Mouse (Mus musculus) bone marrow macrophage, adult 2 months (primary cell): ENCODE results near the gene Irs3. TPM values are rescaled to one million over a fixed set of nuclear protein-coding genes. Genes with fewer than 3 reads are reported as not detected.
"Not testable (repeated sequence)": the region's sequence is repeated elsewhere in the genome, so short reads cannot be mapped to it uniquely, and the experiment has no call there.

ENCODE experiments used
- H3K27ac ChIP-seq: 2 replicates; pipeline ENCODE4 v1.5.1; 2012; ENCODE audit warnings: low read depth, low read length; ENCODE audit not compliant: insufficient read depth
- H3K4me1 ChIP-seq: 2 replicates; pipeline ENCODE4 v1.6.1; 2012; ENCODE audit warnings: low read length; ENCODE audit not compliant: control insufficient read depth, insufficient read depth
- H3K4me3 ChIP-seq: 2 replicates; pipeline ENCODE4 v1.5.1; 2012; ENCODE audit warnings: mild to moderate bottlenecking, low read length, moderate library complexity; ENCODE audit not compliant: insufficient read depth
- CTCF ChIP-seq: IDR thresholded peaks from 2 replicates; pipeline ENCODE4 v1.5.1; 2012; ENCODE audit warnings: low read depth, mild to moderate bottlenecking, low read length, moderate library complexity
- POLR2A ChIP-seq: IDR thresholded peaks from 2 replicates; pipeline ENCODE4 v1.6.1; 2012; ENCODE audit warnings: mild to moderate bottlenecking, low read depth, low read length, borderline replicate concordance
- polyA plus RNA-seq: library from polyadenylated mRNA; stranded (reverse); fragments of >200 nt; gene quantifications from 2 replicates; pipeline ENCODE4 v1.2.4, GENCODE M21; 2012; ENCODE audit not compliant: missing spikeins, insufficient read depth, insufficient read length

Irs3 gene
- polyA plus RNA-seq, 1 experiment, result not detected

DNA sequence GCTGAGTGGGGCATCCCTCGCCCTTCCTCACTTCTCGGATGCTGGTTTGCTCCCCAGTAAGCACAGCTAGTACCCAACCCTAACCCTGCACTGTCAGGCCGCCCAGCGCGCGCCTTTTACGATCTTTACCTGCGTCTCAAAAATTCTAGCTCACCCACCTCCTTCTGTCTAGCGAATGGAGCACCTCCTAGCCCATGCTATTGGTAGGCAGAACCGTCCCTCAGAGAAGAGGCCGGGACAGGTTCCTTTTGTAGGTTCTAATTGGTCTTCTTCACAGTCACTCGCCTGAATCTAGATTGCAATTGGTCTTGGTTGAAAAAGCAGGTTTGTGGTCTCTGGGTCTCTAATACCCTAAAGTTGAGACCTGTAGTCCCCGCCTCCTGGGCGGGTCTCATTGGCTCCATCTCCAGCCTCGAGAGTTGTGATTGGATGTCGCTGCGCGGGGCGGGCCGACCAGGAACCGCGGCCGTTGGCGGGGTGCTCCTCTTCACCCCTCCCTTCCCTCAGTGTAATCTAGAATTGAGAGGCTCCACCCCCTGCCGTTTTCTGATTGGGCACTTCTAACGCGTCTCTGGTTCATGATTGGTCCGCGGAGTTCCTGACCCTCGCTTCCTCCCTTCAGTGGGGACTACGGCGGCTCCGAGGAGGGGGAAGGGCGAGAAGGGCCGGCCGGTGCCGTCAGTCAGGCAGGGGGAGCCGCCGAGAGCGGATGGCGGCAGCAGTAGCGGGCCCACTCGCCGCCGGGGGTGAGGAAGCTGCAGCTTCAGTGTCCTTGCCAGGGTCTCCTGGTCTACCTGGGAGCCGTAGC is 16.8 kb downstream of the Irs3 start, which contains the start of the genes Fbxo24, Lrch4 and Gm20605:
Gene Fbxo24, minus strand, starts transcription at position 505 of the 808 bp plus-strand sequence.
Gene Lrch4, plus strand, starts transcription at position 624 of the 808 bp plus-strand sequence.
Gene Gm20605, plus strand, starts transcription at position 678 of the 808 bp plus-strand sequence.
- Histone ChIP-seq H3K4me1 (peaks cover 36% of the 10 kb centered on the region), H3K4me3 (peak within 1 kb of the TSS; percentile 95), H3K27ac (peak within 1 kb of the TSS; percentile 97)
- TF ChIP-seq POLR2A (peak; percentile 88), CTCF (no peak)

- H3K4me1 ChIP-seq, result peaks cover 35% of the 10 kb centered on the region
Measured at GRCm38 (mm10) chr5:137627991-137628390, 17.5 kb downstream of the Irs3 start.

GRCm38 (mm10) chr5:137623937-137624530 is 21.5 kb downstream of the Irs3 start:
- peaks cover 24% of the 10 kb centered on the region for H3K4me1 ChIP-seq
- 0 out of 2 replicates have a peak overlapping the region, but pooled peaks have one; percentile 15 for H3K4me3 ChIP-seq
- H3K27ac ChIP-seq, result peak overlapping the region; percentile 86
- TF ChIP-seq POLR2A (no peak), CTCF (no peak)

More at GRCm38 (mm10) chr5:137627991-137628390, 17.5 kb downstream of the Irs3 start:
- peak overlapping the region; percentile 88 for H3K27ac ChIP-seq
- TF ChIP-seq POLR2A (no peak), CTCF (no peak)
- peak overlapping the region; percentile 67 for H3K4me3 ChIP-seq

GRCm38 (mm10) chr5:137615347-137615746 is 30.2 kb downstream of the Irs3 start:
- Histone ChIP-seq H3K27ac (no peak overlapping the region), H3K4me1 (peaks cover 6% of the 10 kb centered on the region; the same call in 1 of the 2 replicates), H3K4me3 (no peak overlapping the region)
- TF ChIP-seq POLR2A (no peak), CTCF (no peak)

- not testable (repeated sequence) for H3K4me3 ChIP-seq, H3K27ac ChIP-seq
Measured at GRCm38 (mm10) chr5:137614921-137615320, 30.6 kb downstream of the Irs3 start.

DNA sequence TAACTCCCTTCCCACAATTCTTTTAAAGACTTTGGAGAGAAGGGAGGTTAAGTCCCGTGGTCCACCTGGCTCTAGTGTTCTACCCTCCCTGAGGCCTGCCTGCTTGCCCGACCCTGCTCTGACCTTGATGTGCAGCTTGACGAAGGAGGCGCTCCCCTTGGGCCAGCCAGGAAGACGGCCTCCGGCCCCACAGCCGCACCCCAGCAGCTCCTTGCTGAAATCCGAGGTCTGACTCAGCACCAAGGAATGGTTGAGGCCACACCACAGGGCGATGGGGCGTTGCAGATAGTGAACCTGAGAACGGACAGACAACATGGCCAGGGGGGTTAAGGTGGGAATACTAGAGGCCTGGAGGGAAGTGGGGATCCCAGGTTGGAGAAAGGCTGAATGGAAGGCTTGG is 32.0 kb downstream of the Irs3 start, which contains the start of gene Pcolce:
Gene Pcolce, minus strand, starts transcription at position 235 of the 400 bp plus-strand sequence.
- no peak for TF ChIP-seq CTCF
- TF ChIP-seq POLR2A, result no peak
- Histone ChIP-seq H3K4me3 (no peak within 1 kb of the TSS), H3K27ac (no peak within 1 kb of the TSS), H3K4me1 (peaks cover 11% of the 10 kb centered on the region)

More at GRCm38 (mm10) chr5:137614921-137615320, 30.6 kb downstream of the Irs3 start:
- H3K4me1 ChIP-seq, result not testable (repeated sequence)

DNA sequence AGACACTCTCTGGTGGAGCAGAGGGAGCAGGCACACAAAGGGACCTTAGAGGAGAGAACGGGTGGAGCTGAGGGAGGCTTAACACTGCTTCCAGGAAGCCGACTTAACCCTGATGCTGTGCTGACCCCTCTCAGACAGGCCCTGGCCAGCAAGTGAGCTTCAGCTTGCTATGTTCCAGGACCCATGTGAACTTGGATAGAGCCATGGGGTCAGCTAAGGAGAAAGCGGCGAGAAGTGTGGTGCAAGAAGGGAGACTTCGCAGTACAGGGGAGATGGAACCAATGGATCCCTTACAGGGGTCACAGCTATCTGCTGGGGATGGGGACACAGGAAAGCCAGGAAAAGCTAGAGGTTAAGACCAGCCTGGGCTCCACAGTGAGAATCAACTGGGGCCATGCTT is 32.4 kb downstream of the Irs3 start:
- peaks cover 6% of the 10 kb centered on the region for H3K4me1 ChIP-seq
- H3K27ac ChIP-seq, result no peak overlapping the region
- no peak for TF ChIP-seq CTCF
- no peak overlapping the region for H3K4me3 ChIP-seq

DNA sequence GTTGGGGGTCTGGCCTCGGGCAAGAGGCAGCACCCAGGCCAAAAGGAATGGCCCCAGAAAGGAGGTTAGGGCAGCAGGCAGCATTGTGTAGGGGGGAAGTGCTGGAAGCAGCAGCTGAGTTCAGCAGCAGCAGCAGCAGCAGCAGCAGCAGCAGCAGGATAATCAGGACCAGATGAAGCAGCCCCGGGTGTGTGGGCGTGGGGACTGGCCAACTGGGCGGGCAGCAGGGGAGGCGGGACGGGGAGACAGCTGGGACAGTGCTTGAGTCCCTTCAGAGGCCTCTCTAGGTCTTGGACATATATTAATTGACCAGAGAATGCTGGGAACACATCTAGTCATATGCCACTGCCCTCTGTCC is 34.3 kb downstream of the Irs3 start:
- Histone ChIP-seq H3K27ac (no peak overlapping the region), H3K4me3 (no peak overlapping the region), H3K4me1 (peaks cover 6% of the 10 kb centered on the region)
- TF ChIP-seq POLR2A, result no peak
- TF ChIP-seq CTCF, result no peak

GRCm38 (mm10) chr5:137610548-137611244 is 34.8 kb downstream of the Irs3 start:
- no peak for TF ChIP-seq CTCF
- no peak for TF ChIP-seq POLR2A
- H3K4me1 ChIP-seq, result peaks cover 6% of the 10 kb centered on the region
- H3K4me3 ChIP-seq, result no peak overlapping the region
- H3K27ac ChIP-seq, result no peak overlapping the region
